Mouse (Mus musculus): ENCODE data around the gene Gm21188.
"Not testable (repeated sequence)": the region's sequence is repeated elsewhere in the genome, so short reads cannot be mapped to it uniquely, and the experiment has no call there.

Gene Gm21188

GRCm38 (mm10) chr13:120026373-120026772 is 25.6 kb downstream of the Gm21188 start:
- DNase-seq (ENCODE audit: low spot score): not testable (repeated sequence)

DNA sequence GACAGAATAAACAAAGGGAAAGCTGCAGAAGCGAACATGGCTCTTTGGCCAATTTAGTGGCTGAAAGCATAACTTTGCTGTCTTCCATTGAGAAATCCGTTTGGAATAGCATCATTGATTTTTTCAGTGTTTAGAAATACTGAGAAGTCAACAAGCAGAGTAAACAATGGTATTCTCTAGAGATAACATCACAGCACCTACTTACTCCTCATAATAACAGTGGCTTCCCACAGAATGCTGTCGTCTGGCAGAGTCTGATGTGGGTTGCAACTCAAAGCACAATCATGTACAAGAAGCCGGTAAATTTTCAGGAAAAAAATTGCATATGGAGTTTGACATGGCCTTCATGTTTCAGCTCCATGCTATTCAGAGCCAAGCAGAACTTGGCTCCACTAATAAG is 26.4 kb downstream of the Gm21188 start:
- DNase-seq (ENCODE audit: low spot score): not testable (repeated sequence)

GRCm38 (mm10) chr13:120025004-120025403 is 27.0 kb downstream of the Gm21188 start:
- DNase-seq (ENCODE audit: low spot score): not testable (repeated sequence)

GRCm38 (mm10) chr13:120024581-120024980 is 27.4 kb downstream of the Gm21188 start:
- not testable (repeated sequence) for DNase-seq (ENCODE audit: low spot score)

DNA sequence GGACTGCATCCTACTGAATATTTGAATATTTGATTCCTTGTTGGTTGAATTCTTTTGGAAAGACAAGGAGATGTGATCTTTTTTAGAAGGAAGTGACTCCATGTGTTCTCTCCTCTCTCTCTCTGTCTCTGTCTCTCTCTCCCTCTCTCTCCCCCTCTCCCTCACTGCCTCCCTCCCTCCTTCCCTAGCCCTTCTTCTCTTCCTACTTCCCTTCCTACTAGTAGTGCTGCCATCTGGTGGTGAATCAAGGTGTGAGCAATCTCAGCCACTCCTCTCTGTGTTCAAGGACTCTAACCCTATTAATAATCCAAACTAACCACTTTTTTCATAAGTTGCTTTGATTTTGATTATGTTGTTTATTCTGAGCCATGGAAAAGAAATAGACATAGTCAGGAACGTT is 30.5 kb downstream of the Gm21188 start:
- not testable (repeated sequence) for DNase-seq (ENCODE audit: low spot score)

GRCm38 (mm10) chr13:120015348-120016007 is 36.5 kb downstream of the Gm21188 start:
- not testable (repeated sequence) for DNase-seq (ENCODE audit: low spot score)

GRCm38 (mm10) chr13:120013962-120014361 is 38.0 kb downstream of the Gm21188 start:
- not testable (repeated sequence) for DNase-seq (ENCODE audit: low spot score)

- not testable (repeated sequence) for DNase-seq (ENCODE audit: low spot score)
Observed at GRCm38 (mm10) chr13:120013544-120013943, 38.5 kb downstream of the Gm21188 start.

DNA sequence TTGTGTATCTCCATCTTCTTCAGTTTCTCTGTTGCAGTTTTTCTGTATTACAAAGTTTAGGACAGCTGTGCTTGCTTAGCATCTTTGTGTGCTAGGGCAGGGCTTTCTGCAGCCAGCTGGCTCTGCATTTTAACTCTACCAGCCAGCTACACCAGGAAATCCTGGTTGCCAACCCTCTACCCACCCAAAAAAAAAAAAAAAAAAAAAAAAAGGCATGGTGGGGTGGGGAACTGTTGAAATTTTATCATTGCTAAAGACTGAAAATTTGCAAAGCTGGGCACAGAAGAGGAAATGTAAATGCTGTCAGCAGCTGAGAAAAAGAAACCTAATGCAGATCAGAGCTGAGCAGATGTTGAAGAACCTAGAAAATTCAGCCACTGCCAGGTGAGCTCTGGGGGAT is 41.9 kb downstream of the Gm21188 start:
- not testable (repeated sequence) for DNase-seq (ENCODE audit: low spot score)

DNA sequence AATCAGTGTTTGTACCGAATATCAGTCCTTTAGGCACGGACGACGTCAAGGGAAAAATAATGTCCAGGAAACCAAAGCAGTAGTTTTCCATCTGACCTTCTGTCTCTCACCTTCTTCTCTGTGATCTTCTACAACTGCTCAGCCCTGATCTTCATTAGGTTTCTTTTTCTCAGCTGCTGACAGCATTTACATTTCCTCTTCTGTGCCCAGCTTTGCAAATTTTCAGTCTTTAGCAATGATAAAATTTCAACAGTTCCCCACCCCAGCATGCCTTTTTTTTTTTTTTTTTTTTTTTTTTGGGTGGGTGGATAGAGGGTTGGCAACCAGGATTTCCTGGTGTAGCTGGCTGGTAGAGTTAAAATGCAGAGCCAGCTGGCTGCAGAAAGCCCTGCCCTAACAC is 52.8 kb downstream of the Gm21188 start:
- DNase-seq (ENCODE audit: low spot score): not testable (repeated sequence)

DNA sequence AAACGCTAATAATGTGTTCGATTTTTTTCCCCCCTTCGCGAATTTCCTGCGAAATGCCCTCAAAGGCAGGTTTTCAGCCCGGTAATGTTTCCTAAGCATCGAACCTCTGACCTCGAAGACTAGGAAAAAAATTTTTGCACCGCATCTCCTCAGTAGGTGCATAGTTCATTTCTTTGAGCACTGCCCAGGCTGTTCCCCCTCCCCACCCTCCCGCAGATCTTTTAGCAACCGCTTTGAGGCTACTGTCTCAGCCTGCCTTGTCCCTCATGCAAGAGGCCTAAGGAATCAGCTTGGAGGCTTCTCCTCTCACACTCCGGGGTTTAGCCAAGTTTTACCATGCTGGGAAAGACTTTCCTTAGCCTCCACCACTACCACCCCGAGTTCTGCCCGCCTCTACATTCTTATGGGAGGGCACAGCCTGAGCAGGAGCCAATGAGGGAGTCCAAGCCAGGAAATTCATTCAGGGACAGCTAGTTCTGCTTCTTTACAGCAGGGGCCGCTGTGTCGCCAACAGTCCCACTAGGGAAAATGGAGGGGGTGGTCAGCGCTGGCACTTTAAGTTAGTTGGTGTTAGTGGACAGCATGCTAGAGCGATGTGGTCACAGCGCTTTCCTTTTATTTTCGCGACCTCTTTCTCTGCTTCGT is 53.4 kb downstream of the Gm21188 start:
- not testable (repeated sequence) for DNase-seq (ENCODE audit: low spot score)

- DNase-seq (ENCODE audit: low spot score): not testable (repeated sequence)
Observed at GRCm38 (mm10) chr13:119991917-119992496, 60.0 kb downstream of the Gm21188 start.

DNA sequence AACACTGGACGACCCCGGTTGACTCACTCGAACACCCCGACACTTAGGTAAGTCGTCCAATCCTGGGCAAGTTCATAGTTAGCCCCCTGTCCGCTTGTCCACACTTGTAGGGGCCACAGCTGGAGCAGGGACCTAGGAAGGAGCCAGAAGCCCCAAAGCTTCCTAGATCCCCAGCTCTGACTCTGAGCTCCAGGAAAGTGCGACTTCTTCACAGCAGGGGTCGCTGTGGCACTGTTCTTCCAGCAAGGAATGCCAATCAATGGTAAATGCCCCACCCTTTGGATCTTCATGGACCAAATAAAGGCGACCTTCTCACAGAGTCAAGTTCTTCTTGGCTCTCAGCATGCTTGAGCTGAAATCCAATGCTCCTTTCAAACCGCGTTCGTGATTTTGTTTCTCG is 60.7 kb downstream of the Gm21188 start:
- not testable (repeated sequence) for DNase-seq (ENCODE audit: low spot score)
